Mouse (Mus musculus) right cerebral cortex, postnatal 36 days (tissue): Measurements from ENCODE around the gene Poc1a.

ENCODE experiments used
- DNase-seq, 2 experiments: peaks; one replicate each; pipeline ENCODE4 v3.0.0; 2022; ENCODE audit warnings: low spot score in 2 of 2, mixed read lengths in 1 of 2

Gene Poc1a

GRCm38 (mm10) chr9:106265358-106266075 lies 15.3 kb upstream of the Poc1a start:
- DNase-seq: no peak

- DNase-seq: no peak
These were observed 13.8 kb upstream of the Poc1a start for GRCm38 (mm10) chr9:106266936-106267657.

- DNase-seq: no peak
These were observed 12.4 kb upstream of the Poc1a start for GRCm38 (mm10) chr9:106268421-106268820.

- no peak for DNase-seq
These were observed 11.6 kb upstream of the Poc1a start for GRCm38 (mm10) chr9:106269076-106269788.

GRCm38 (mm10) chr9:106269879-106270278 lies 11.0 kb upstream of the Poc1a start:
- DNase-seq: no peak

GRCm38 (mm10) chr9:106270656-106271055 lies 10.2 kb upstream of the Poc1a start:
- no peak for DNase-seq

- no peak for DNase-seq
These were observed 8.6 kb upstream of the Poc1a start for GRCm38 (mm10) chr9:106272288-106272687.

- no peak for DNase-seq
These were observed 7.6 kb upstream of the Poc1a start for GRCm38 (mm10) chr9:106273276-106273675.

- DNase-seq: no peak
These were observed 7.1 kb upstream of the Poc1a start for GRCm38 (mm10) chr9:106273791-106274190.

- DNase-seq: no peak
These were observed 6.1 kb upstream of the Poc1a start for GRCm38 (mm10) chr9:106274652-106275180.

- DNase-seq: no peak
These were observed 5.1 kb upstream of the Poc1a start for GRCm38 (mm10) chr9:106275806-106276205.

- no peak for DNase-seq
These were observed 475 bp upstream of the Poc1a start for GRCm38 (mm10) chr9:106280386-106280785.

- no peak for DNase-seq
These were observed 1.2 kb downstream of the Poc1a start for GRCm38 (mm10) chr9:106282024-106282423.

GRCm38 (mm10) chr9:106287165-106287564 lies 6.3 kb downstream of the Poc1a start:
- no peak for DNase-seq

GRCm38 (mm10) chr9:106288864-106289263 lies 8.0 kb downstream of the Poc1a start:
- peak; percentile 84 to 87 for DNase-seq

- DNase-seq: peak in 1 of 2 experiments; percentile 30
These were observed 9.0 kb downstream of the Poc1a start for GRCm38 (mm10) chr9:106289841-106290240.

GRCm38 (mm10) chr9:106290636-106291122 lies 9.8 kb downstream of the Poc1a start:
- DNase-seq: peak; percentile 83 to 87

GRCm38 (mm10) chr9:106293569-106294156 lies 12.8 kb downstream of the Poc1a start:
- DNase-seq: peak; percentile 48 to 73

GRCm38 (mm10) chr9:106296637-106297174 lies 15.8 kb downstream of the Poc1a start:
- no peak for DNase-seq

- peak; percentile 93 to 95 for DNase-seq
These were observed 19.4 kb downstream of the Poc1a start for GRCm38 (mm10) chr9:106300176-106300803.

- no peak for DNase-seq
These were observed 20.1 kb downstream of the Poc1a start for GRCm38 (mm10) chr9:106300949-106301348.
